Mouse (Mus musculus) midbrain, embryonic 10.5 days (tissue): ENCODE data around the gene Dis3l2. TPM values are rescaled to one million over a fixed set of nuclear protein-coding genes. Genes with fewer than 3 reads are reported as not detected.

ENCODE experiments used
- DNase-seq: peaks from one replicate; pipeline ENCODE4 v3.0.0-alpha.2; 2017; ENCODE audit warnings: low spot score
- H3K27ac ChIP-seq: fragments of 300-500 bp; sonication (generic); replicated peaks from 2 replicates; pipeline ENCODE4 v1.5.1; 2016; ENCODE audit warnings: mild to moderate bottlenecking
- H3K27me3 ChIP-seq: fragments of 300-500 bp; sonication (generic); 2 replicates; pipeline ENCODE4 v1.6.1; 2016; ENCODE audit warnings: low read depth, mild to moderate bottlenecking; ENCODE audit not compliant: poor library complexity, severe bottlenecking
- H3K36me3 ChIP-seq: fragments of 300-500 bp; sonication (generic); 2 replicates; pipeline ENCODE4 v1.6.1; 2016; ENCODE audit warnings: mild to moderate bottlenecking, moderate library complexity
- H3K4me1 ChIP-seq: fragments of 300-500 bp; sonication (generic); 2 replicates; pipeline ENCODE4 v1.6.1; 2016
- H3K4me3 ChIP-seq: fragments of 300-500 bp; sonication (generic); 2 replicates; pipeline ENCODE4 v1.5.1; 2016; ENCODE audit warnings: mild to moderate bottlenecking, moderate library complexity
- H3K9me3 ChIP-seq: fragments of 300-500 bp; sonication (generic); replicated peaks from 2 replicates; pipeline ENCODE4 v1.6.1; 2016; ENCODE audit warnings: mild to moderate bottlenecking
- WGBS: fragments of 180-500 bp; shearing (Covaris S2); methylation state at CpG from one replicate; pipeline ENCODE4 v1.1.7; 2016; 5-methylcytosine and 5-hydroxymethylcytosine counted together
- polyA plus RNA-seq: library from polyadenylated mRNA; unstranded; fragments of >200 nt; fragmentation: Nextera tagmentation; extraction: Ambion mirVana; gene quantifications from 2 replicates; pipeline ENCODE4 v1.2.1, GENCODE M21; 2016

Dis3l2 gene
- polyA plus RNA-seq, 1 experiment from 2014 or later = 33.3 TPM

DNA sequence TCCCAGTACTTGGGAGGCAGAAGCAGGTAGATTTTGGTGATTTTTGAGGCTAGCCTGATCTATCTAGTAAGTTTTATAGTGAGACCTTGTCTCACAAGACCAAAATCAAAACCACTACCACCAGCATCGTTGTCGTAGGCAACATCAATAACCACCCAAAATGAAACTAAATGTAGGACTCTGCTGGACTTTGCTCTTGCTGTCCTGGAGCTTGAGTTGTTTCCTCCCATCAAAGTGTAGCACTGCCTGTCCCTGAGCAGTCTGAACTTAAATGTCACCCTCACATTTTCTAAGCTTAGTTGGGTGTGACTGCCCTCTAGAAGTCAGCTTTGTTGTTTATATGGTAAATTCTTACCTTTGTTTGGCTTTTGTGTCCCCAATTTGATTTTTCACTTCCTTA, 43.4 kb downstream of the Dis3l2 start:
- no peak overlapping the region for H3K27ac ChIP-seq
- WGBS = 95% methylated on average over 2 of the region's 2 CpGs
- 0 out of 2 replicates have a peak, but pooled peaks cover 4% of the 10 kb centered on the region for H3K4me1 ChIP-seq
- no peaks in the 10 kb centered on the region for H3K9me3 ChIP-seq
- no peak overlapping the region for H3K4me3 ChIP-seq
- no peaks in the 10 kb centered on the region for H3K27me3 ChIP-seq
- no peak for DNase-seq
- peaks cover 33% of the 10 kb centered on the region for H3K36me3 ChIP-seq

DNA sequence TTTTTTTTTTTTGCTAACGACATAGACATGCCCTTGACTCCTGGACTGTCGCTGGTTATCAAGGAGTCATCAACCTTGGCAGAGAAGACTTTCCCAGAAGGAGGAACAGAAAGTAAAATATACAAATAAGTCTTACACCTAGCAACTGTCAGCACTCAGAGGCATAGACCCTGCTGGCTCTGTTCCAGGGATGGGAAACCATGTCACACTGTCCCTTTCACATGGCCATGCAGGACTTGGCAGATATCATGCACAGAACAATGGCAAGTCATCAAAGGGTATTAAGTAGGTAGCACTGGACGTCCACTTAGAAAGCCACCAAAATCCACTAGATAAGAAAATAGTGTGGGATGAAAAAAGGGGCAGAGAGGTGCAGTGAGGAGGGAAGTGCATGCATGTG, 46.5 kb downstream of the Dis3l2 start:
- WGBS = 89% methylated on average over 3 of the region's 3 CpGs
- no peak for DNase-seq

DNA sequence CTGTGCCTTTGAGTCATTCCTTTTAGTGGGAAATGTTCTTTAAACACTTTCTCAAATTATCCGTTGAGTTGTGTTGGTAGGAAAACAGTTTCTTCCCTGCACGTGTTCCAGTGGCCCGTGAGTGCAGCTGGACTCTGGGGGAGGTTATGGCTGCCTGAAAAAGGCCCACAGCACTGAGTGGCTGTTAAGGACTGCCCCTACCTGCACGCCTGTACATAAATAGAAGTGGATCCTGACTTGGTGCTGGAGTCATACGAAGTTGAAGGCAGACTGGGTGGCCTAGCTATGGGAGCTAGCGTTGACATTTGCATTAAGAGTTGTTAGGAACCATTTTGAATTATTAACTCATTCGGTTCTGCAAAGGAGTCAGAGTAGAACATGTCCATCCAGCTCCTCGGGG, 49.8 kb downstream of the Dis3l2 start:
- no peaks in the 10 kb centered on the region for H3K4me1 ChIP-seq
- 88% methylated on average over 8 of the region's 8 CpGs for WGBS
- peaks cover 19% of the 10 kb centered on the region for H3K36me3 ChIP-seq
- H3K9me3 ChIP-seq = no peaks in the 10 kb centered on the region
- no peak overlapping the region for H3K4me3 ChIP-seq
- no peak for DNase-seq
- H3K27ac ChIP-seq = no peak overlapping the region
- no peaks in the 10 kb centered on the region for H3K27me3 ChIP-seq

More for the DNA sequence above, 46.5 kb downstream of the Dis3l2 start:
- H3K9me3 ChIP-seq = no peaks in the 10 kb centered on the region
- H3K27ac ChIP-seq = no peak overlapping the region
- H3K36me3 ChIP-seq = peaks cover 33% of the 10 kb centered on the region
- H3K4me1 ChIP-seq = no peaks in the 10 kb centered on the region
- H3K4me3 ChIP-seq = no peak overlapping the region
- H3K27me3 ChIP-seq = no peaks in the 10 kb centered on the region

DNA sequence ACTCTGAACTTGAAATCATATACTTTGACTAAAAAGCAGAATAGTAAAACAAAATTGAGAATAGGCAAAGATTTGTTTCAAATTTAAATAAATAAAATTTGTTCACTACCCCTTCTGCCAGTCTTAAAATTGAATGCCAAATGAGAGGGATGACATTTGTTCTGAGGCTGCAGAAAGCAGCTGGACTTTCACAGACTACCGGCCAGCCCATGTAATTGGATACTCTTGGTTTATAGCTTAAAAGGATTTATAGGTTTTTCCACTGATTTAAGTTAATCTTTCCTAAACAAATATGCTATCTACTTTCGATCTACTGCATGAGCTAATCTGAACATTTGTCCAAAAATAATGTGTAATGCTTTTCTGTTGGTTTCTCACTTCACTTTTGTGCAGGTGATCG, 50.7 kb downstream of the Dis3l2 start:
- H3K36me3 ChIP-seq = peaks cover 16% of the 10 kb centered on the region
- H3K27me3 ChIP-seq = no peaks in the 10 kb centered on the region
- no peaks in the 10 kb centered on the region for H3K4me1 ChIP-seq
- no peaks in the 10 kb centered on the region for H3K9me3 ChIP-seq
- H3K27ac ChIP-seq = no peak overlapping the region
- H3K4me3 ChIP-seq = no peak overlapping the region
- WGBS = 81% methylated on average over 3 of the region's 3 CpGs
- no peak for DNase-seq

DNA sequence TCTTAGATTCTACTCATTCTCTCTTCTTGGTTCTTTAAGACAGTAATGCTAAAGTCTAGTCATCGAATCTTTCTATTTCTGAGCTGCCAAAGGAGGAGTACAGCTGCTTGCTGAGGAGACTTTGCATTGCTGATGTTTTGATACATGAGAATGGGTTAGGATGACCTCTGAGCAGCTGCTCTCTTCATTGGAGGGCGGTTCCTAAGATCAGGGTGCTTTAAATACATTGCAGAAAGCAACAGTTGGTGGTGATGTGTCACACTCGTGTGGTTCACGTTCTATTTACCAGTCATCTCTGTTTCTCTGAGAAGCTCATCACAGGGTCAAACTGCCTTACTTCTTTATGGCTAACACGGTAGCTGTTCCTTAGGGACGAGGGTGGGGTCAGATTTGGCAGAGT, 54.5 kb downstream of the Dis3l2 start:
- 85% methylated on average over 6 of the region's 6 CpGs for WGBS
- no peak for DNase-seq
- H3K9me3 ChIP-seq = no peaks in the 10 kb centered on the region
- H3K27me3 ChIP-seq = no peaks in the 10 kb centered on the region
- no peak overlapping the region for H3K4me3 ChIP-seq
- no peak overlapping the region for H3K27ac ChIP-seq
- no peaks in the 10 kb centered on the region for H3K4me1 ChIP-seq
- H3K36me3 ChIP-seq = peaks cover 28% of the 10 kb centered on the region

DNA sequence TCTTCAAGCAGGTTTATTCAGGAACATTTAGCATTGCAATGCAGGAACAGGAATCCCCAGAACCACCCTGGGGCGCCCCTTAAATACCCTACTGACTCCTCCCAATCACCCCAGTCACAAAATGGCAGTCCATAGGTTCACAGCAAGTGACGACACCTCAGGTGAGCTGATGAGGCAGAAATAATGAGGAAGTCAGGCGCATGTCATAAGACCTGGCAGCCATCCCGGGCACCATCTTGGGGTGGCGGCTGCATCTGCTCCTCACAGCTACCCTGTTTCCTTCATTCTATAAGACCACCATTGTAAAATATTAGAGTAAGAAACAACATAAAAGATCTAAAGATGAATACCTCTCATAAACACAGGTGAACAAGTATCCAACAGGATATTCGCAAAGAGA, 58.6 kb downstream of the Dis3l2 start:
- no peak overlapping the region for H3K27ac ChIP-seq

DNA sequence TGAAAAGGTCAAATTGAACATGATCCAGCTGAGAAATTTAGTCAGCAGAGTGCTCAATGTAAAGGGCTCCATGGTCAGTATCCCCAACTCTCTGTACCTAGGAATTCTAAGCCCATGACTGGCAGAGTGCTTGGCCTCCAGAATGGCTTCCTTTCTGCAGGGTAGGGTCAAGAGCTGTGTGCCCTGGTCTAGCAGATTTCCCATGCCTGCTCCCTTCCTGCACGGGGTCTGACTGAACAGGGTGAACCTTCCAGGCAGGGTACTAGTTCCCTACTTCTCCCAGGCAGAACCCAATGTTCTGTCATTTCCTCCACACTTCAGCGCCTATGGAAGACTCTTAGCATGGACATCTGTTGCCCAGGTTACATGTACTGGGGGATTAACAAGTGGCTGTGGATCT, 97.6 kb downstream of the Dis3l2 start:
- H3K9me3 ChIP-seq = no peaks in the 10 kb centered on the region
- 91% methylated on average over 2 of the region's 2 CpGs for WGBS
- no peak for DNase-seq

More for the DNA sequence above, 58.6 kb downstream of the Dis3l2 start:
- Histone ChIP-seq H3K36me3 (peaks cover 32% of the 10 kb centered on the region), H3K4me3 (no peak overlapping the region), H3K9me3 (no peaks in the 10 kb centered on the region), H3K4me1 (no peaks in the 10 kb centered on the region), H3K27me3 (no peaks in the 10 kb centered on the region)
- 92% methylated on average over 6 of the region's 6 CpGs for WGBS
- DNase-seq = no peak

DNA sequence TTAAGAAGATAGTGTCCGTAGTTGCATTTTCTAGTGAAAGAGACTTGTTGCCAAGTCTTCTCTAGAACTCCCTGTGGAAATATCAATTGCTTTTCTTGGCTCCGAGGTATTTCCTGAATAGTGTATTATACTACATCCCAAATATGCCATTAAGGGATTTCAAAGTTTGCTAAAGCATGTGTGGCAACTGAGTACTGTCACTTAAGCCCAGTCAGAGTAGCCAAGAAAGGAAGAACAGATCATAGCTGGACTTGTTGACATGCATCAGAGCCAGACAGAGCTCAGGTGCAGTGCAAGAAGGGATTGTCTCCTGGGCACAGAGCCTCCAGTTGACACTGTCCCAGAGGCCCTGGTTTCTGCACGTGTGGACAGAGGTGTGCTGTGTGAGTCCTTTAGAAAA, 108.1 kb downstream of the Dis3l2 start:
- Histone ChIP-seq H3K9me3 (no peaks in the 10 kb centered on the region), H3K36me3 (no peaks in the 10 kb centered on the region), H3K4me1 (no peaks in the 10 kb centered on the region), H3K4me3 (no peak overlapping the region), H3K27me3 (no peaks in the 10 kb centered on the region), H3K27ac (no peak overlapping the region)
- 83% methylated on average over 3 of the region's 3 CpGs for WGBS
- DNase-seq = no peak

More for the DNA sequence above, 97.6 kb downstream of the Dis3l2 start:
- no peaks in the 10 kb centered on the region for H3K27me3 ChIP-seq
- H3K4me3 ChIP-seq = no peak overlapping the region
- no peak overlapping the region for H3K27ac ChIP-seq
- H3K4me1 ChIP-seq = no peaks in the 10 kb centered on the region
- 0 out of 2 replicates have a peak, but pooled peaks cover 3% of the 10 kb centered on the region for H3K36me3 ChIP-seq

DNA sequence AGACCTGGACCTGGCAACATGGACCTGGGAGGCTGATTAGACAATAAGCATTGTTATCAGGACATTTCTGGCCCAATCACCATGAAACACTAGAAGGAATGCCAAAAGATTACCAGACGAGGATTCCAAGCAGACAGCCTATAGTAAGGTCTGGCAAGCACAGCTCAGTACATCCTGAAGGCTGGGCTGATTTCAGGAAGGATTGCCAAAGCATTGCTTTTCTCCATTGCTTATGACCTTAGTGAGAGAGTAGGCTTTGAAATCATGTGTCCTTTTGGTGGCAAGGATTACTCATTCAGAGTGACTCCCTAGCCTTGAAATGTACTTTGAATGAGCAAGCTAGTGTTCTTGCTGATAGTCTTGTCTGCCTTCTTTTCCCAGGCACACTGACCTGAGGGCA, 118.7 kb downstream of the Dis3l2 start:
- no peak overlapping the region for H3K4me3 ChIP-seq
- H3K9me3 ChIP-seq = no peaks in the 10 kb centered on the region
- 67% methylated on average over 1 of the region's 1 CpGs for WGBS
- H3K27ac ChIP-seq = no peak overlapping the region
- no peak for DNase-seq
- no peaks in the 10 kb centered on the region for H3K27me3 ChIP-seq
- H3K4me1 ChIP-seq = no peaks in the 10 kb centered on the region
- H3K36me3 ChIP-seq = no peaks in the 10 kb centered on the region

DNA sequence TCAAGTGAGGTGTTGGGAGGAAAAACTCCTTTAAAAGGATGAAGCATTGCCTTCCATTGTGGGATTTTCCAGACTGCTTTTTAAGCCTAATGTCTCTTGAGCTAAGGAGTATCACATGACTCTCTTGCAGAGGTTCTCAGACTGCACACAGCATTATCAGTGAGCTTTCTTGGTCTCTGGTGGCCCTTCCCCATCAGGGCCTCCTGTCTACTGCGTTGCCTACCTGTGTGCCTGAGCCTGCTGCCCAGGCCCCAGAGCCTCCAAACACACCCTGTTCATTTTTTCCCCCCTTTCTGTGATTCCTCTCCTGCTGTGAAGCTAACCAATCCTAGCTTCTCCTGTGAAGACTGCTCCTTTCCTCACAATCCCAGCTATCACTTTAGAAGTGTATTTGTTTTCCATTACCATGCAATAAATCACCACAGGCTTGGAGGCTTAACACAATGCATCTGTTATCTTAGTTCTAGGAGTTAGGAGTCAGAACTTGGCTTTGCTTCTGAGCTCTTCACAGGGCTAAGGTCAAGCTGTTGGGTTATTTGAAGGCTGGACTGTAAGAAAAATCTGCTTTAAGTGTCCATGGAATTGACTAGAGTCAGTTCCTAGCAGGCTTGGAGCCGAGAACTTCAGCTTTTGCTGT, 130.9 kb downstream of the Dis3l2 start:
- DNase-seq = no peak

DNA sequence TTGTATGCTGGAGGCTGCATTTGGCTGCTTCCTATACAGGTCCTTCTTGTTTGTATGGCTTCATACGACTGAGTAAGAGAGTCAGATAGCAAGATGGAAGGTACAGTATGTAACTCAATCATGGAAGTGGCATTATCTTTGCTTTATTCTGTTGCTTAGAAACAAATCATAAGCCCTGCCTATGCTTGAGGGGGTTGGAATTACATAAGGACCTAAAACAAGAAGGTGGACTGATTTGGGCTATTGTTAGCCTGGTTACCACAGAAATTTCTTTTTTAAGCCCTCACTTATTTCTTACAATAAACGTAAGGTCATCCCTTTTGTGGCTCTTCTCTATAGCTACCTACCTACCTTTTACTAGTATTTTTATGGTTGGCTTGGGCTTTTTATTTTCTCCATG, 131.4 kb downstream of the Dis3l2 start:
- DNase-seq = no peak
- WGBS = 88% methylated on average over 2 of the region's 2 CpGs

More for the DNA sequence above, 130.9 kb downstream of the Dis3l2 start:
- Histone ChIP-seq H3K27me3 (no peaks in the 10 kb centered on the region), H3K9me3 (no peaks in the 10 kb centered on the region), H3K4me3 (no peak overlapping the region), H3K4me1 (no peaks in the 10 kb centered on the region), H3K36me3 (no peaks in the 10 kb centered on the region), H3K27ac (no peak overlapping the region)
- 84% methylated on average over 2 of the region's 2 CpGs for WGBS

DNA sequence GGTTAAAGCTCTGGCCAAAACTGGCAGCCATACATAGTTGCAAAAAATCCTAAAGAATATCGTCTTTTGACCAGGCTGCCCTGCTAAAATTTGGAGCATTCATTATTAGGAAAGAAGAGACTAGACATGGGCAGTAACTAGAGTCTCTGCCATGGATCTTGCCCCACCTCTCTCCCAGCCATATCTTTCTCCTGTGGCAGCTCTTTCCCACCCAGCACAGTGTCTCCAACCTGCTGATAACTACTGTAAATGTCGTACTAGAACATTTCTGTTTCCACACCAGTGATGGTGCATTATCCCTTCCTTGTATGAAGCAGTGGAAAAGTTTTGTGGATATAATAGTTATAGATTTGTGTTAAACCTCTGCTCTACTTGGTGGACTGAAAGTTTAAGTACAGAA, 147.1 kb downstream of the Dis3l2 start:
- H3K9me3 ChIP-seq = no peaks in the 10 kb centered on the region
- 88% methylated on average over 2 of the region's 2 CpGs for whole genome bisulfite sequencing
- H3K27me3 ChIP-seq = no peaks in the 10 kb centered on the region
- 0 out of 2 replicates have a peak, but pooled peaks cover 3% of the 10 kb centered on the region for H3K36me3 ChIP-seq
- H3K27ac ChIP-seq = no peak overlapping the region
- no peaks in the 10 kb centered on the region for H3K4me1 ChIP-seq
- DNase-seq = no peak
- H3K4me3 ChIP-seq = no peak overlapping the region

More for the DNA sequence above, 131.4 kb downstream of the Dis3l2 start:
- Histone ChIP-seq H3K27ac (no peak overlapping the region), H3K9me3 (no peaks in the 10 kb centered on the region), H3K4me3 (no peak overlapping the region), H3K36me3 (no peaks in the 10 kb centered on the region), H3K27me3 (no peaks in the 10 kb centered on the region), H3K4me1 (no peaks in the 10 kb centered on the region)

DNA sequence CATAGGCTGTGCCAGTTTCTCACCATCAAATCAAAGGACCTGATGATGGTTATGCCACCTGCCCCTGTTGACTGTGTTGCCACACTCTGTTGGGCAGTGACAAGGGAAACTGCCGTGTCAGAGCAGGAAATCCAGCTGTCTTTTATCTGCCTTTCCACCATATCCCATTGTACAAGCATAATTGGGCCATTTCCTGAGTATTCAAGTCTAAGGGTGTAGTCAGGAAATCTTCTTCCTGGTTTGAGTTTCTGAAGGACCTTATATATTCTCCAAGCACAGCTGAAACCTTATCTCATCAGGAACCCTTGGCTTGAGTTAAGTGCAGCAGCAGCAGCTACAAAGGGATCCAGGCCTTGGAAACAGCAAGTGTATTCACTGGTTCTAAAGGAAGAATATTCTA, 155.3 kb downstream of the Dis3l2 start:
- Histone ChIP-seq H3K27me3 (no peaks in the 10 kb centered on the region), H3K36me3 (peaks cover 14% of the 10 kb centered on the region), H3K4me3 (no peak overlapping the region), H3K27ac (no peak overlapping the region), H3K9me3 (no peaks in the 10 kb centered on the region), H3K4me1 (no peaks in the 10 kb centered on the region)
- DNase-seq = no peak
- 68% methylated on average over 1 of the region's 1 CpGs for WGBS

DNA sequence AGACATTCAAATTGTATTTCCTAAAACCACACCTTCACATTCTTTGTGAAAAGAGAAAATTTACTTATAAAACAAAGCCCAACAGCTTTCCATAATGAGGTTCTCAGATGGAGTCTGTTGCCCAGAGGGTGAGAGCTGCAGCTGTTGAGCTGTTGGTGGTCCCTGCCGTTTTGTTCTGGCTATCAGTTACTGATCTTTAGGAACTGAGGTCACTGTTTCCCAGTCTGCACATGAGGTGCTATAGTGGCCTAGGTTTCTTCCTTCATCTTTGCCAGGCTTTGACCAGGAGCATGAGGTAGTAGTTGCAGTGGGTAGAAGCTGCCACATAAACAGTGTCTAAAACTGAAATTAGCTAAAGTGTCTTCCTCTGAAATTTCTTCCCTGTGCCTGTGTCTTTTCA, 155.8 kb downstream of the Dis3l2 start:
- H3K27me3 ChIP-seq = no peaks in the 10 kb centered on the region
- DNase-seq = no peak
- H3K9me3 ChIP-seq = no peaks in the 10 kb centered on the region
- H3K36me3 ChIP-seq = peaks cover 14% of the 10 kb centered on the region
- H3K4me3 ChIP-seq = no peak overlapping the region
- H3K4me1 ChIP-seq = no peaks in the 10 kb centered on the region
- H3K27ac ChIP-seq = no peak overlapping the region
- 63% methylated on average over 1 of the region's 1 CpGs for WGBS
